Mouse (Mus musculus) heart, adult 2 months (tissue): ENCODE measurements around the gene Mcrs1. TPM values are rescaled to one million over a fixed set of nuclear protein-coding genes. Genes with fewer than 3 reads are reported as not detected.

Experiments used
- DNase-seq, 2 experiments: peaks; one replicate each; pipeline ENCODE4 v3.0.0; 2021
- H3K27ac ChIP-seq: fragments of 200-600 bp; 2 replicates; pipeline ENCODE4 v1.8.1; 2022
- H3K27me3 ChIP-seq: fragments of 200-500 bp; 2 replicates; pipeline ENCODE4 v1.6.1; 2012; ENCODE audit warnings: mild to moderate bottlenecking, low read length, inconsistent platforms, mixed read lengths; ENCODE audit not compliant: control insufficient read depth, insufficient read depth
- H3K36me3 ChIP-seq: fragments of 200-500 bp; 2 replicates; pipeline ENCODE4 v1.6.1; 2012; ENCODE audit warnings: low read length, inconsistent platforms; ENCODE audit not compliant: control insufficient read depth, insufficient read depth
- H3K4me1 ChIP-seq: fragments of 200-500 bp; 2 replicates; pipeline ENCODE4 v1.6.1; 2011; ENCODE audit warnings: low read length; ENCODE audit not compliant: control insufficient read depth, insufficient read depth
- H3K4me3 ChIP-seq: fragments of 200-600 bp; 2 replicates; pipeline ENCODE4 v1.8.1; 2022
- H3K79me2 ChIP-seq: fragments of 200-500 bp; replicated peaks from 2 replicates; pipeline ENCODE4 v1.6.1; 2012; ENCODE audit warnings: mild to moderate bottlenecking, inconsistent platforms, low read length, moderate library complexity, mixed read lengths; ENCODE audit not compliant: control insufficient read depth, insufficient read depth
- H3K9ac ChIP-seq: fragments of 200-500 bp; 2 replicates; pipeline ENCODE4 v1.6.1; 2012; ENCODE audit warnings: low read depth, mild to moderate bottlenecking, control low read depth, inconsistent platforms, low read length, mixed read lengths
- CTCF ChIP-seq: fragments of 200-600 bp; IDR thresholded peaks from 2 replicates; pipeline ENCODE4 v1.8.1; 2022; ENCODE audit warnings: antibody characterized with exemption, mild to moderate bottlenecking, moderate library complexity
- EP300 ChIP-seq: fragments of 200-500 bp; IDR thresholded peaks from 2 replicates; pipeline ENCODE4 v1.6.1; 2011; ENCODE audit warnings: low read depth, low read length, control low read depth; ENCODE audit not compliant: insufficient read depth
- POLR2A ChIP-seq: fragments of 200-500 bp; IDR thresholded peaks from 2 replicates; pipeline ENCODE4 v1.6.1; 2011; ENCODE audit warnings: mild to moderate bottlenecking, low read depth, low read length, control low read depth; ENCODE audit not compliant: insufficient read depth
- WGBS: fragments of 180-500 bp; shearing (Covaris S2); methylation state at CpG from one replicate; pipeline ENCODE4 v1.1.7; 2018; 5-methylcytosine and 5-hydroxymethylcytosine counted together
- intact Hi-C: fragments of 180-260 bp; cut with DNase I; formaldehyde crosslinking; loops from one replicate; pipeline ENCODE4 v1.15.1; 2025
- polyA plus RNA-seq: library from polyadenylated mRNA; depleted of rRNA; stranded (reverse); fragments of >200 nt; gene quantifications from 2 replicates; pipeline ENCODE4 v1.2.3, GENCODE M21; 2012
- total RNA-seq, 2 experiments: library from RNA; stranded (reverse); gene quantifications; 2 replicates each; pipeline ENCODE4 v1.2.3; 2021

Gene Mcrs1
- total and polyA plus RNA-seq, 3 experiments, result 44.2 to 62.1 (median 52.3) TPM

GRCm38 (mm10) chr15:99215741-99216463, 35.9 kb downstream of the Mcrs1 start:
- intact Hi-C loops, result loop anchor here (1.0 kb wide), 1 partner anchor 49 kb away; no protein-coding TSS in a partner anchor

GRCm38 (mm10) chr15:99214941-99215340, 36.8 kb downstream of the Mcrs1 start:
- H3K27ac ChIP-seq, result no peak overlapping the region
- WGBS, result 95% methylated on average over 2 of the region's 2 CpGs
- H3K9ac ChIP-seq, result no peak overlapping the region
- H3K4me3 ChIP-seq, result no peak overlapping the region
- no peaks in the 10 kb centered on the region for H3K4me1 ChIP-seq
- H3K27me3 ChIP-seq, result no peaks in the 10 kb centered on the region
- DNase-seq, result no peak
- TF ChIP-seq POLR2A (no peak), EP300 (no peak), CTCF (peak; percentile 68)
- H3K36me3 ChIP-seq, result no peaks in the 10 kb centered on the region
- H3K79me2 ChIP-seq, result no peaks in the 10 kb centered on the region
- intact Hi-C loops, result loop anchor here (1.0 kb wide), 1 partner anchor 50 kb away; no protein-coding TSS in a partner anchor

More at GRCm38 (mm10) chr15:99215741-99216463, 35.9 kb downstream of the Mcrs1 start:
- Histone ChIP-seq H3K27me3 (no peaks in the 10 kb centered on the region), H3K4me3 (no peak overlapping the region), H3K27ac (no peak overlapping the region), H3K9ac (no peak overlapping the region), H3K4me1 (no peaks in the 10 kb centered on the region), H3K36me3 (no peaks in the 10 kb centered on the region), H3K79me2 (no peaks in the 10 kb centered on the region)
- 89% methylated on average over 11 of the region's 11 CpGs for WGBS
- TF ChIP-seq CTCF, result no peak
- no peak for TF ChIP-seq EP300
- TF ChIP-seq POLR2A, result no peak
- DNase-seq, result no peak

- TF ChIP-seq POLR2A (no peak), CTCF (no peak), EP300 (no peak)
- no peaks in the 10 kb centered on the region for H3K79me2 ChIP-seq
- H3K4me1 ChIP-seq, result no peaks in the 10 kb centered on the region
- WGBS, result 84% methylated on average over 10 of the region's 10 CpGs
- no peaks in the 10 kb centered on the region for H3K36me3 ChIP-seq
- DNase-seq, result no peak
- no peak overlapping the region for H3K27ac ChIP-seq
- H3K4me3 ChIP-seq, result no peak overlapping the region
- intact Hi-C loops, result no loop called here
- H3K9ac ChIP-seq, result no peak overlapping the region
- no peaks in the 10 kb centered on the region for H3K27me3 ChIP-seq
These were observed 38.6 kb downstream of the Mcrs1 start for GRCm38 (mm10) chr15:99213183-99213582.

DNA sequence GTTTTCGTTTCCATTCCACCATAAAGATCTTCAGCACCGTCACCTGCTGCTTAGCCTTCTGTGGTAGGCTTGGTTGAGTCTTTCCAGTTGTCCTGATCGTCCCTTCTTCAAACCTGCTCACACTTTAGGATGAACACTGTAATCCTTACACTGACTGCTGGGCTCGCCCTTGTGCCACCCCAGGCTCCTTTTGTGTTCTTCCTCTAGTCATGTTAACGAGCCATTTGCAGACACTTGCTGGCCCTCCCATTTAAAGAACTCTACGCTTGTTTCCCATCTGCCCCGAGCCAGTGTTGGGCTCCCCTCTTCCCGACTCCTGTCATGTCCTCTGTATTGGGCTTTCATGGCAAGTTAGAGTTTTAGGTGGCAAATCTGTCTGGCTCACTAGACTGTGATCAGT, 45.8 kb downstream of the Mcrs1 start:
- Histone ChIP-seq H3K27me3 (no peaks in the 10 kb centered on the region), H3K79me2 (no peaks in the 10 kb centered on the region), H3K4me3 (no peak overlapping the region), H3K36me3 (no peaks in the 10 kb centered on the region), H3K4me1 (no peaks in the 10 kb centered on the region), H3K27ac (no peak overlapping the region), H3K9ac (no peak overlapping the region)
- intact Hi-C loops, result no loop called here
- 82% methylated on average over 8 of the region's 8 CpGs for WGBS
- no peak for DNase-seq
- TF ChIP-seq EP300, result no peak
- no peak for TF ChIP-seq POLR2A
- TF ChIP-seq CTCF, result no peak

DNA sequence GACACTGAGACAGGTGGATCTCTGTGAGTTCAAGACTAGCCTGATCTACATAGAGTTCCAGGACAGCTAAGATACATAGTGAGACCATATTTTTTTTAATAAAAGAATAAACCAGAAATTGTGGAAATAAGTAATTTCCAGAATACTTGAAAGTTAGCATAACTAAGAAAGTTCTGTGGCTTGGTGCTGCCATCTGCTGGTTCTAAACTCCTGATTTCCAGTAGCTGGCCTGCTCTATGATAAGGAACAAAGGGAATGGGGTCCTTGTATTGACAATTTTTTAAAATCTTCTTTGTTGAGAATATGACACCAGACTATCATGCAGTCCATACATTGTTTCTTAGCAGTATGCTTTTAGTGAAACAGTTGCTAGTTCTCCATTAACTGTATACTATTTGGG, 53.0 kb downstream of the Mcrs1 start:
- H3K27me3 ChIP-seq, result no peaks in the 10 kb centered on the region
- H3K4me3 ChIP-seq, result no peak overlapping the region
- no peak overlapping the region for H3K27ac ChIP-seq
- no peak for DNase-seq
- intact Hi-C loops, result loop anchor here (1.0 to 2.0 kb wide), 2 partner anchors 114 to 149 kb away; no protein-coding TSS in a partner anchor
- no peaks in the 10 kb centered on the region for H3K4me1 ChIP-seq
- H3K9ac ChIP-seq, result no peak overlapping the region
- H3K36me3 ChIP-seq, result no peaks in the 10 kb centered on the region
- no peaks in the 10 kb centered on the region for H3K79me2 ChIP-seq
- peak; percentile 68 for TF ChIP-seq CTCF
- TF ChIP-seq EP300, result no peak
- TF ChIP-seq POLR2A, result no peak

DNA sequence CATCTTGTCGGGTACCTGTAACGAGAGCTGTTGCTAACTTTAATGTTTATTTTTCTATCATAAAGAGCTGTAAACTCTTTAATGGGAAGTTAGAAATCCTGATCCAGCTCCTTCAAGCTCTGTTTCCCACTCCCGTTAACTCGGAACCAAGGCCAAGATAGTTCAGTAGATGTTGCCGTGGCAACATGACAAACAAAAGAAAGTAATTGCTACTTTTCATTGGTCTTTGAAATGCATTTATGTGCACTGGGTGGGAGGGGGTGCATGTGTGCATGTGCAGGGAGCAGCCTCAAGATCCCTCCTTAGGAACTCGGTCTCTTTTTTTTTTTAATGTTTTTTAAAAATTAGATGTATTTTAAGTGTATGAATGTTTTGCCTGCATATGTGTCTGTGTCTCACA, 56.7 kb downstream of the Mcrs1 start:
- 79% methylated on average over 6 of the region's 6 CpGs for WGBS
- intact Hi-C loops, result no loop called here
- TF ChIP-seq POLR2A (no peak), CTCF (no peak), EP300 (no peak)
- Histone ChIP-seq H3K4me3 (no peak overlapping the region), H3K27me3 (no peaks in the 10 kb centered on the region), H3K27ac (no peak overlapping the region), H3K36me3 (no peaks in the 10 kb centered on the region), H3K79me2 (no peaks in the 10 kb centered on the region), H3K4me1 (no peaks in the 10 kb centered on the region), H3K9ac (no peak overlapping the region)
- no peak for DNase-seq
